ENCODE assay signal across 14 mouse cellular contexts in genomic region chr6:125979601-125980000, GRCm38 (mm10).
"Had no signal": no experiment of that assay in that cellular context is flagged by ENCODE, and none has a peak within 500 bp of the region (broad histone marks: within the 10 kb centered on the region; RNA-seq: fewer than 3 reads in every experiment).

No protein-coding gene starts in this region.

- H3K4me3 ChIP-seq: liver, embryonic 12.5 days; megakaryocyte, embryonic 14.5 days; midbrain, embryonic 13.5 days; midbrain, embryonic 15.5 days; neural tube, embryonic 12.5 days; stomach, embryonic 15.5 days had no signal

- H3K27ac ChIP-seq: liver, embryonic 12.5 days; liver, embryonic 14.5 days; macrophage; midbrain, embryonic 13.5 days; midbrain, embryonic 15.5 days; neural tube, embryonic 12.5 days; stomach, embryonic 15.5 days; stomach, postnatal 0 days had no signal

- DNase-seq: lung, embryonic 14.5 days; right cerebral cortex, postnatal 14 days; thymus, adult 2 months; thymus, postnatal 25 days; thymus, postnatal 4 days had no signal
